Mouse (Mus musculus): ENCODE data around the gene Zkscan17. TPM values are rescaled to one million over a fixed set of nuclear protein-coding genes. Genes with fewer than 3 reads are reported as not detected.

The Zkscan17 gene
- polyA plus RNA-seq, 1 experiment from 2014 or later: 20.3 TPM

DNA sequence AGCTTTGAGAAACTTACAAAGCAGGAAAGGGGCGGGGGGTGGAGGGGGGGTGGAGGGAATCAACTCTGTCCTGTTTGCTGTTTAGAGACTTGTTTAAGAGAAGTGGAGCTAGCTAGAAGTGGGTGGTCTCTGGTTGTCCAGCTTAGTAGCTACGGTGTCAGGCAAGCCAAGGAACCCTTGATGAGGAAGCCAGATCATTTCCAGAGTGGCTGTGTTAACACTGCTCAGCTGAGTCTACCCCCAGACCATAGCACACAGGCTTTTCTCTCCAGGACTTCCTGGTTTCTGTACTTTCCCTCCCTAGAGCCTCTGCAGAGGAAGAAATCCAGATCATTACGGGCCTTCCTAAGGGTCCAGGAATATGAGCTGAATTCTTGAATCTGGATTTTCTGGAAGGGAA, 11.8 kb downstream of the Zkscan17 start:
- Histone ChIP-seq H3K9me3 (no peaks in the 10 kb centered on the region), H3K36me3 (peaks cover 13% of the 10 kb centered on the region), H3K27me3 (no peaks in the 10 kb centered on the region), H3K4me2 (no peak overlapping the region), H3K4me3 (no peak overlapping the region), H3K27ac (peak overlapping the region; percentile 65), H3K4me1 (peaks cover 12% of the 10 kb centered on the region; the same call in 1 of the 2 replicates), H3K9ac (no peak overlapping the region)
- 35% methylated on average over 3 of the region's 3 CpGs for WGBS
- ATAC-seq (ENCODE audit: insufficient number of reproducible peaks, low FRiP score, low TSS enrichment, low read depth): no peak

DNA sequence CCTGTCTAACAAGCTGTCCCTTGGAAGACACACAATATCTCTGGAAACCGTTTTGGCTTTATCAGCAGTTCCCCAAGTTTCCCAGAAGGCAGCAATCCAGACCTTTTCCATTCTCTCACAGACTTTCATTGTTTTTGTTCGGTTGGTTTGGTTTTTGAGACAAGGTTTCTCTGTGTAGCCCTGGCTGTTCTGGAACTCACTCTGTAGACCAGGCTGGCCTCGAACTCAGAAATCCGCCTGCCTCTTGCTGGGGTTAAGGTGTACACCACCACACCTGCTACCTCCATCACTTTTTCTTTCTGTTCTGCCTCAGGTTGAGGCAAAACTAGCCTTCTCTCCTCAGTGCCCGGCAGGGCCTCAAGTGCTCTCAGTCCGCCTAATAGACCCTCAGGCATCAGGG, 12.2 kb downstream of the Zkscan17 start:
- Histone ChIP-seq H3K27ac (peak overlapping the region; percentile 65), H3K4me2 (no peak overlapping the region), H3K4me3 (no peak overlapping the region), H3K9me3 (no peaks in the 10 kb centered on the region), H3K36me3 (peaks cover 16% of the 10 kb centered on the region), H3K27me3 (no peaks in the 10 kb centered on the region), H3K4me1 (peaks cover 12% of the 10 kb centered on the region; the same call in 1 of the 2 replicates), H3K9ac (no peak overlapping the region)
- ATAC-seq (ENCODE audit: insufficient number of reproducible peaks, low FRiP score, low TSS enrichment, low read depth): no peak
- WGBS: 51% methylated on average over 6 of the region's 6 CpGs

GRCm38 (mm10) chr11:59513556-59513955, 13.0 kb downstream of the Zkscan17 start:
- peaks cover 19% of the 10 kb centered on the region for H3K36me3 ChIP-seq
- no peak overlapping the region for H3K4me3 ChIP-seq
- WGBS: 82% methylated on average over 3 of the region's 3 CpGs
- no peak for ATAC-seq (ENCODE audit: insufficient number of reproducible peaks, low FRiP score, low TSS enrichment, low read depth)
- H3K9me3 ChIP-seq: no peaks in the 10 kb centered on the region
- H3K27me3 ChIP-seq: no peaks in the 10 kb centered on the region
- H3K27ac ChIP-seq: no peak overlapping the region
- H3K4me2 ChIP-seq: no peak overlapping the region
- peaks cover 12% of the 10 kb centered on the region; the same call in 1 of the 2 replicates for H3K4me1 ChIP-seq
- H3K9ac ChIP-seq: no peak overlapping the region

DNA sequence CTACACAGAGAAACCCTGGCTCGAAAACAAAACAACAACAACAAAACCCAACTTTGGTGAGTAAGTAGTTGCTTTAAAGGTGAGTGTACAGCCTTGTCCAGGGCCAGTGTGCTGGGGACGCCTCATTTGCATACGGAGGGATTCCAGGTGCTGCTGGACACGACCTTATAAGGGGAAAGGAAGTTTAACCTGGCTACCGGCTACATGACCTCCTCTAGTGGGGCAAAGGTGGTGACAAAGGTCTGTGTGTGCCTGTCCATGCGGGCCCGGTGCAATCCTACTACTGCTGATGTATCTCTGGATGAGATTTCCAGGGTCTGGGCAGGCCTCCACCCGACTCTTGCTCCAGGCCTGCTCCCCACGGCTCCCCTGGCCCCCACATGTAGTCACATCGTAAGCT, 13.8 kb downstream of the Zkscan17 start:
- Histone ChIP-seq H3K9ac (no peak overlapping the region), H3K9me3 (no peaks in the 10 kb centered on the region), H3K4me3 (no peak overlapping the region), H3K36me3 (peaks cover 19% of the 10 kb centered on the region), H3K27me3 (no peaks in the 10 kb centered on the region), H3K27ac (no peak overlapping the region), H3K4me2 (no peak overlapping the region), H3K4me1 (peaks cover 15% of the 10 kb centered on the region)
- 67% methylated on average over 10 of the region's 10 CpGs for WGBS
- no peak for ATAC-seq (ENCODE audit: insufficient number of reproducible peaks, low FRiP score, low TSS enrichment, low read depth)

DNA sequence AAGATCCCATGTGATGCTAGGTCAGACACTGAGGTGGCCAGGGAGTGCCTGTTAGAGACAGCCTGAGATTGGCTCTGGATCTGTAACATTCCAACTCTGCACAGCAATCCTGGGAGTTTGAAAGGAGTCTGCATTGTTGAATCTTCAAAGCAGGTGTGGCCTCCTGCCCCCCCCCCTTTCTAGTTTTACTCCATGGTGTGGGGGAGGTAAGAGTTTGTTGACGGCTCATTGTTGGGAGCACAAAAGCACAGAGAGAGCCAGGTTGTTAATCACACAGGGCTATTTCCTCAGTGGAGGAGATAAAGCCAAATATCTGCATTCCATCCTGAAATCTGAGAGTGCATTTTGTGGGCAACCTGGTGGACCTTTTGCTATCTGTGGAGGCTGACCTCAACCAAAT, 15.0 kb downstream of the Zkscan17 start:
- no peak overlapping the region for H3K9ac ChIP-seq
- H3K27ac ChIP-seq: no peak overlapping the region
- H3K4me1 ChIP-seq: peaks cover 23% of the 10 kb centered on the region
- no peak overlapping the region for H3K4me3 ChIP-seq
- WGBS: 65% methylated on average over 1 of the region's 1 CpGs
- no peak overlapping the region for H3K4me2 ChIP-seq
- H3K36me3 ChIP-seq: peaks cover 19% of the 10 kb centered on the region
- H3K9me3 ChIP-seq: no peaks in the 10 kb centered on the region
- ATAC-seq (ENCODE audit: insufficient number of reproducible peaks, low FRiP score, low TSS enrichment, low read depth): no peak
- H3K27me3 ChIP-seq: no peaks in the 10 kb centered on the region

DNA sequence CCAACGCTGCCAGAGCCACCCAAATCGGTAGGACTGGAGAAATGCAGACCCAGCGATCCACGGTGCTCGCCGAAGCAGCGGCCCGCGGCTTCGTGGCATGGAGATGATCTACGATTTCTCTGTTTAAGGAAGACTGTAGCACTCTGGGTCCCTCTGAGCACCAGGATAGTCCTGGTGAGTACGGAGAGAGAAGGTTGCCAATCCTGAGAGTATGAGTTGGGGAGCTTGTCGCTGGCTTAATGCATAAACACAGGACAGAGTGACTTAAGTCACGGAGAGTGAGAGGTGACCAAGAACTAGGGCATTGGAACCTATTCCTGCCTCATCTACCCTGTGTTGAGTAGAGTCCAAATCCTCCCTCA, 19.9 kb downstream of the Zkscan17 start:
- H3K27me3 ChIP-seq: no peaks in the 10 kb centered on the region
- peak; percentile 5; the same call in 1 of the 2 replicates for ATAC-seq (ENCODE audit: insufficient number of reproducible peaks, low FRiP score, low TSS enrichment, low read depth)
- H3K9ac ChIP-seq: peak overlapping the region; percentile 95
- H3K27ac ChIP-seq: peak overlapping the region; percentile 98
- H3K4me1 ChIP-seq: peaks cover 20% of the 10 kb centered on the region
- no peaks in the 10 kb centered on the region for H3K9me3 ChIP-seq
- H3K36me3 ChIP-seq: peaks cover 40% of the 10 kb centered on the region
- peak overlapping the region; percentile 93 for H3K4me2 ChIP-seq
- WGBS: 1% methylated on average over 14 of the region's 14 CpGs
- H3K4me3 ChIP-seq: peak overlapping the region; percentile 86

- H3K9me3 ChIP-seq: no peaks in the 10 kb centered on the region
- no peaks in the 10 kb centered on the region for H3K27me3 ChIP-seq
- peak overlapping the region; percentile 98 for H3K27ac ChIP-seq
- peak overlapping the region; percentile 93 for H3K4me2 ChIP-seq
- peaks cover 20% of the 10 kb centered on the region for H3K4me1 ChIP-seq
- under 1% methylated on average over 62 of the region's 71 CpGs for WGBS
- H3K36me3 ChIP-seq: peaks cover 40% of the 10 kb centered on the region
- peak; percentile 96 for ATAC-seq (ENCODE audit: insufficient number of reproducible peaks, low FRiP score, low TSS enrichment, low read depth)
- H3K9ac ChIP-seq: peak overlapping the region; percentile 95
- peak overlapping the region; percentile 86 for H3K4me3 ChIP-seq
These were observed 20.5 kb downstream of the Zkscan17 start for GRCm38 (mm10) chr11:59505839-59506712.

GRCm38 (mm10) chr11:59505351-59505838, 21.2 kb downstream of the Zkscan17 start:
- Histone ChIP-seq H3K27me3 (no peaks in the 10 kb centered on the region), H3K36me3 (peaks cover 42% of the 10 kb centered on the region), H3K27ac (peak overlapping the region; percentile 98), H3K4me2 (peak overlapping the region; percentile 93), H3K9me3 (no peaks in the 10 kb centered on the region), H3K4me3 (peak overlapping the region; percentile 86), H3K9ac (peak overlapping the region; percentile 95), H3K4me1 (peaks cover 20% of the 10 kb centered on the region)
- peak; percentile 5; the same call in 1 of the 2 replicates for ATAC-seq (ENCODE audit: insufficient number of reproducible peaks, low FRiP score, low TSS enrichment, low read depth)
- WGBS: under 1% methylated on average over 21 of the region's 21 CpGs

GRCm38 (mm10) chr11:59501978-59502700, 24.4 kb downstream of the Zkscan17 start:
- H3K9ac ChIP-seq: no peak overlapping the region
- no peak overlapping the region for H3K4me3 ChIP-seq
- no peak overlapping the region for H3K27ac ChIP-seq
- H3K4me1 ChIP-seq: peaks cover 11% of the 10 kb centered on the region
- H3K27me3 ChIP-seq: no peaks in the 10 kb centered on the region
- peaks cover 69% of the 10 kb centered on the region for H3K36me3 ChIP-seq
- H3K4me2 ChIP-seq: no peak overlapping the region
- ATAC-seq (ENCODE audit: insufficient number of reproducible peaks, low FRiP score, low TSS enrichment, low read depth): no peak
- no peaks in the 10 kb centered on the region for H3K9me3 ChIP-seq
- WGBS: 90% methylated on average over 5 of the region's 5 CpGs

DNA sequence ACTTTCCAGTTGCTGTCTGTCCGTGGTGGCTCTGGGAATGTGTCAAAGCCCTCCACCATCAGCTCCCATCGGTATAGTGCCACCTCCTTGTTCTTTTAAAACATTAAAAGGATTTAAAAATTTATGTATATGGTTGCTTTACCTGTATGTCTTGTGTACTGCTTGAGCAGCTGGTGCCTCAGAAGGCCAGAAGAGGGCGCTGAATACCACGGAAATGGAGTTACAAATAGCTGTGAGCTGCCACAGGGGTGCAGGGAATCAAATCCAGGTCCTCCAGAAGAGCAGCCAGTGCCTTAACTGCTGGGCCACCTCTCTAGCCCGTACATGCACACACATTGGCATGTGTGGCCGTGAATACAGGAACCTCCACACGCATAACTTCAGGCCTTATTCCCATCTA, 28.8 kb downstream of the Zkscan17 start:
- H3K9ac ChIP-seq: no peak overlapping the region
- no peak overlapping the region for H3K4me3 ChIP-seq
- ATAC-seq (ENCODE audit: insufficient number of reproducible peaks, low FRiP score, low TSS enrichment, low read depth): no peak
- H3K27me3 ChIP-seq: no peaks in the 10 kb centered on the region
- peaks cover 99% of the 10 kb centered on the region for H3K36me3 ChIP-seq
- H3K9me3 ChIP-seq: no peaks in the 10 kb centered on the region
- no peak overlapping the region for H3K27ac ChIP-seq
- no peak overlapping the region for H3K4me2 ChIP-seq
- H3K4me1 ChIP-seq: no peaks in the 10 kb centered on the region
- 91% methylated on average over 7 of the region's 7 CpGs for WGBS

DNA sequence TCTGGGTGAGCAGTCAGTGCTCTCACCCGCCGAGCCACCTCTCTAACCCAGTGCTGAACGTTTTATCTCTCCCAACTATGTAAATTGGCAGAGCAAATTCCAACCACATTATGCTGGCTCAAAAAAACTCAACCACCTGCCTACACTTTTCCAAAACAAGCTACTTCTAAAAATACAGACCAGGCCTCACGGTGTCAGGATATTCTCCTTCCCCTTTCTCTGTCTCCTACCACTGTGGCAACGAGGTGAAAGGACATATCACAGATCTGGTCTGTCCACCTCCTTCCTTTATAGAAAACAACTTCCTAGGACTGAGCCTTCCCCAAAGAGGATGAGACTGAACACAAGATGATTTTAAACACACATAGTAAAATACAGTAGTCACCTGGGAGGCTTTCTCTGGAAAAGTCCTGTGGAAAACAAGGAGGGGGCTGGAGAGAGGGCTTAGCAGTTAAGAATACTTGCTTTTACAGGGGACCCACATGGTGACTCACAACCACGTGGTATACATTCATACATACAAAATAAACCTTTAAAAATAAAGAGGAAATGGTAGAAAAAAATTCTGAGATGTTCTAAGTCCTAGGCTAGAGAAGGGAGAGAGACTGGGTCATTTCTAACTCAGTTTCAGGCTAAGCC, 29.8 kb downstream of the Zkscan17 start:
- no peak for ATAC-seq (ENCODE audit: insufficient number of reproducible peaks, low FRiP score, low TSS enrichment, low read depth)
- Histone ChIP-seq H3K4me2 (no peak overlapping the region), H3K9me3 (no peaks in the 10 kb centered on the region), H3K4me1 (no peaks in the 10 kb centered on the region), H3K27ac (no peak overlapping the region), H3K4me3 (no peak overlapping the region), H3K27me3 (no peaks in the 10 kb centered on the region), H3K9ac (no peak overlapping the region), H3K36me3 (peaks cover 99% of the 10 kb centered on the region)
- WGBS: 83% methylated on average over 6 of the region's 6 CpGs

Measured in limb, embryonic 15.5 days (tissue).